Mouse (Mus musculus): ENCODE measurements around the gene Cdkal1.

DNA sequence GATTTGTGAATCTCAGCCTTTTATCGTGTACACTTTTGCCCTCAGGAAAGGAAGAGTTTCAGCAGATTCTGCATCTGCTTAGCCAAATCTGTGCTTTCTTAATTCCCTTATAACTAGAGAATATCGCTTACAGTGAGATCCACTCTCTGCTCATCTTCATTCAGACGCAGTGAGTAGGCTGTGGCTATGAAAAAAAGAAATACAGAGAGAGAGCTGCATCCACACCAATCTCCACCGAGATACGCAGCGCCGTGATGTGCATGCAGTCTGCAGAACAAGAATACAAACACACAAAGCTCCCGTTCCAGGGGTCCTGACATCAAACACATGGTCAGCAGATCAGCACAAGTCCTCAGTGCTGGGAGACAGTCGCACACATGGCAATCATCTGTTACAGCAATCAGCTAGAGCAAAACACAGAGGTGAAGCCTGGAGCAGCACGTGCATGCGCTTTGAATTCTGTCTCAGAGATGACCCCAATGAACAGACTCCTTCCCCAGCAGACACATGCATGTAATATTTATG is 199.6 kb downstream of the Cdkal1 start:
- TF ChIP-seq GATA1 (IDR thresholded peaks at IDR 0.05; ENCODE audit: borderline replicate concordance, low read length), result no peak
- TF ChIP-seq FLI1 (IDR thresholded peaks at IDR 0.05; ENCODE audit: low read length), result no peak

All from megakaryocyte, embryonic 14.5 days (primary cell).